Mouse (Mus musculus): Measurements from ENCODE around the gene Reln. TPM values are rescaled to one million over a fixed set of nuclear protein-coding genes. Genes with fewer than 3 reads are reported as not detected.

Gene Reln
- polyA plus RNA-seq, 1 experiment from 2014 or later = 14.5 TPM

DNA sequence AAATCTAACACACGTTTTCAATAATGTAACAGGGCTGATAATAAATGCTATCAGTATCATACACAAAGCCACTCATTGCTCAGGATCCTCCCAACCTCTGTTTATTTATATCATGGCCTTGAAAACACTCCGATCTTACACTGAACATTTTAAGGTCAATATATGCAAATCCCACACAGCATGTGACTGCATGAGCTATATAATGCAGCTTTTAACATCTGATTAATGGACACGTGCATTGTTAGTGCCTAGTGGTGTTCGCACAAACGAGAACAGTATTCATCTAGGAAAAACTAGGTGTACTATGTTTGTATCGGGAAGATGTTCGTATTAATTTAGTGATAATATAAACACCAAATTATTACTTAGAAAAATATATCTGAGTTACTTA, 395.0 kb downstream of the Reln start:
- no peak overlapping the region for H3K4me3 ChIP-seq (replicated peaks; ENCODE audit: low read depth, low read length)
- 87% methylated on average over 7 of the region's 7 CpGs for WGBS

GRCm38 (mm10) chr5:21948736-21949506, 395.6 kb downstream of the Reln start:
- no peak for DNase-seq (ENCODE audit: low spot score)
- WGBS = 87% methylated on average over 11 of the region's 11 CpGs
- no peak for TF ChIP-seq CTCF (IDR thresholded peaks at IDR 0.05; ENCODE audit: low read depth)
- Histone ChIP-seq H3K4me1 (replicated peaks; ENCODE audit: insufficient read depth, low read length) (no peaks in the 10 kb centered on the region), H3K27me3 (ENCODE audit: insufficient read depth, low read length) (no peaks in the 10 kb centered on the region), H3K9me3 (replicated peaks; ENCODE audit: low read length) (no peaks in the 10 kb centered on the region), H3K27ac (no peak overlapping the region), H3K36me3 (ENCODE audit: insufficient read depth, low read length) (no peaks in the 10 kb centered on the region), H3K9ac (ENCODE audit: low read depth, low read length) (no peak overlapping the region), H3K4me3 (replicated peaks; ENCODE audit: low read depth, low read length) (no peak overlapping the region), H3K4me2 (ENCODE audit: low read length) (no peak overlapping the region)
- no peak for ATAC-seq (replicated peaks; ENCODE audit: low FRiP score, low read depth)

More for the DNA sequence above, 395.0 kb downstream of the Reln start:
- Histone ChIP-seq H3K9me3 (replicated peaks; ENCODE audit: low read length) (no peaks in the 10 kb centered on the region), H3K27me3 (ENCODE audit: insufficient read depth, low read length) (no peaks in the 10 kb centered on the region), H3K36me3 (ENCODE audit: insufficient read depth, low read length) (no peaks in the 10 kb centered on the region), H3K9ac (ENCODE audit: low read depth, low read length) (no peak overlapping the region), H3K4me1 (replicated peaks; ENCODE audit: insufficient read depth, low read length) (no peaks in the 10 kb centered on the region), H3K27ac (no peak overlapping the region), H3K4me2 (ENCODE audit: low read length) (no peak overlapping the region)
- ATAC-seq (replicated peaks; ENCODE audit: low FRiP score, low read depth) (no peak), DNase-seq (ENCODE audit: low spot score) (no peak)
- no peak for TF ChIP-seq CTCF (IDR thresholded peaks at IDR 0.05; ENCODE audit: low read depth)

- no peak for ATAC-seq (replicated peaks; ENCODE audit: low FRiP score, low read depth)
- Histone ChIP-seq H3K9me3 (replicated peaks; ENCODE audit: low read length) (no peaks in the 10 kb centered on the region), H3K9ac (ENCODE audit: low read depth, low read length) (no peak overlapping the region), H3K4me3 (replicated peaks; ENCODE audit: low read depth, low read length) (no peak overlapping the region), H3K27ac (no peak overlapping the region), H3K4me1 (replicated peaks; ENCODE audit: insufficient read depth, low read length) (no peaks in the 10 kb centered on the region), H3K27me3 (ENCODE audit: insufficient read depth, low read length) (no peaks in the 10 kb centered on the region), H3K4me2 (ENCODE audit: low read length) (no peak overlapping the region), H3K36me3 (ENCODE audit: insufficient read depth, low read length) (no peaks in the 10 kb centered on the region)
- no peak for TF ChIP-seq CTCF (IDR thresholded peaks at IDR 0.05; ENCODE audit: low read depth)
- no peak for DNase-seq (ENCODE audit: low spot score)
- 80% methylated on average over 9 of the region's 9 CpGs for WGBS
These were observed 396.7 kb downstream of the Reln start for GRCm38 (mm10) chr5:21947610-21948381.

DNA sequence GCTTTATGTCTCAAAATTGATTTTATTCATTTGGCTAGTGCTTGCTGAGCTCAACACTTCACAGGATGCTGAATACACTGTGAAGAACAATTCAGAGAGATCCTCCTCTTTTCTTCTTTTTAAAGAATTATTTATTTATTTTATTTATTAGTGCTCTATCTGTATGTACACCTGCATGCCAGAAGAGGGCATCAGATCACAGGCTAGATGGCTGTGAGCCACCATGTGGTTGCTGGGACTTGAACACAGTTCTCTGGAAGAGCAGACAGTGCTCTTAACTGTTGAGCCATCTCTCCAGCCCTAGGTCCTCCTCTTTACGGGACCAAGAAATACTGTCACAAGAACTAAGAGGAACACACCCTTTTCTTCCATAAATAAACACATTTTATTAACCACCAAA, 399.9 kb downstream of the Reln start:
- Histone ChIP-seq H3K27me3 (ENCODE audit: insufficient read depth, low read length) (no peaks in the 10 kb centered on the region), H3K36me3 (ENCODE audit: insufficient read depth, low read length) (no peaks in the 10 kb centered on the region), H3K4me1 (replicated peaks; ENCODE audit: insufficient read depth, low read length) (no peaks in the 10 kb centered on the region), H3K9me3 (replicated peaks; ENCODE audit: low read length) (no peaks in the 10 kb centered on the region), H3K27ac (no peak overlapping the region), H3K4me3 (replicated peaks; ENCODE audit: low read depth, low read length) (no peak overlapping the region), H3K4me2 (ENCODE audit: low read length) (no peak overlapping the region), H3K9ac (ENCODE audit: low read depth, low read length) (no peak overlapping the region)
- 92% methylated on average over 1 of the region's 1 CpGs for WGBS
- ATAC-seq (replicated peaks; ENCODE audit: low FRiP score, low read depth) = no peak
- peak; percentile 57 for TF ChIP-seq CTCF (IDR thresholded peaks at IDR 0.05; ENCODE audit: low read depth)
- DNase-seq (ENCODE audit: low spot score) = peak; percentile 23

DNA sequence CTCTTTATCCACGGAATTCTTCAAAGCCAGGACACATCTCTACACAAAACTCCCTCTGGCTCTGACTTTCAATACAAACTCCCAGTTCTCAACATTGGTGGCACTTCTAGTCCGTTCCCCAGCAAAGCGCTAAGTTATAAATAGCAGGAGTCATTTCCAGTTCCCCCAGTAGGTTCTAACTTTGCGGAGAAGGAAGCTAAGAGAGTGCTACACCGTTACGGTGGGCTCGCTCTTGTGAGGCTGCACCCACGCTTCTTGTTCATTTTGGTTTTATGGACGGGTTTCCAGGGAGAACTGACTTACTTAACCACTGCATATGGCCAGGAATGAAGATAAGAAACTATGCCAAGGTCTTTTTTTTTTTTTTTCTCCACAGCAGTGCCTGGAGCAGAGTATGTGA, 405.1 kb downstream of the Reln start:
- DNase-seq (ENCODE audit: low spot score) = no peak
- no peak for ATAC-seq (replicated peaks; ENCODE audit: low FRiP score, low read depth)
- H3K27me3 ChIP-seq (ENCODE audit: insufficient read depth, low read length) = no peaks in the 10 kb centered on the region

DNA sequence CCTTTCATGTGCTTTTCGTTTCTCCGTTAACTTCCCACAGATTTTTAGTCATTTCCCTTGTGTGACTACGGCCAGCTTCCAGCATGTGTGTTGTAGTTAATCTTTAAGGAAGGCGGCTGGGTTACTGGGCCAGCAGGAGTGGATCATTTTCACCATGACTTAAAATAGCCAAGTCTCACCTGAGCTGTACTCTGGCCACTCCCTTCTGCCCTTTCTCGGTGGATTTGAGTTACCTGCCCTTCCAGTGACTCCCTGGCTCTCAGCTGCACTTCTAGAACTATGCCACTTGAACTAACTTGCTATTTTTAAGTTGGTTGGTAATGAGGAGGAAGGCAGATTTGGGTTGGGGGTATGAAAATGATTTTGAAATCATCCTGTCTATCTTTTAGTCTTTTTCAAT, 406.4 kb downstream of the Reln start:
- H3K4me1 ChIP-seq (replicated peaks; ENCODE audit: insufficient read depth, low read length) = no peaks in the 10 kb centered on the region
- H3K27me3 ChIP-seq (ENCODE audit: insufficient read depth, low read length) = no peaks in the 10 kb centered on the region
- no peak overlapping the region for H3K27ac ChIP-seq
- no peaks in the 10 kb centered on the region for H3K9me3 ChIP-seq (replicated peaks; ENCODE audit: low read length)
- H3K4me3 ChIP-seq (replicated peaks; ENCODE audit: low read depth, low read length) = no peak overlapping the region
- H3K36me3 ChIP-seq (ENCODE audit: insufficient read depth, low read length) = no peaks in the 10 kb centered on the region
- TF ChIP-seq CTCF (IDR thresholded peaks at IDR 0.05; ENCODE audit: low read depth) = no peak
- no peak overlapping the region for H3K9ac ChIP-seq (ENCODE audit: low read depth, low read length)
- 54% methylated on average over 5 of the region's 5 CpGs for WGBS
- DNase-seq (ENCODE audit: low spot score) (peak; percentile 5), ATAC-seq (replicated peaks; ENCODE audit: low FRiP score, low read depth) (no peak)
- no peak overlapping the region for H3K4me2 ChIP-seq (ENCODE audit: low read length)

More for the DNA sequence above, 405.1 kb downstream of the Reln start:
- Histone ChIP-seq H3K4me3 (replicated peaks; ENCODE audit: low read depth, low read length) (no peak overlapping the region), H3K9ac (ENCODE audit: low read depth, low read length) (no peak overlapping the region), H3K27ac (no peak overlapping the region), H3K9me3 (replicated peaks; ENCODE audit: low read length) (no peaks in the 10 kb centered on the region), H3K4me1 (replicated peaks; ENCODE audit: insufficient read depth, low read length) (no peaks in the 10 kb centered on the region), H3K4me2 (ENCODE audit: low read length) (no peak overlapping the region), H3K36me3 (ENCODE audit: insufficient read depth, low read length) (no peaks in the 10 kb centered on the region)
- TF ChIP-seq CTCF (IDR thresholded peaks at IDR 0.05; ENCODE audit: low read depth) = no peak
- WGBS = 78% methylated on average over 9 of the region's 9 CpGs

All from kidney, postnatal 0 days (tissue).